Mouse (Mus musculus) limb, embryonic 14.5 days (tissue): ENCODE results near the gene Dhcr24. TPM values are rescaled to one million over a fixed set of nuclear protein-coding genes. Genes with fewer than 3 reads are reported as not detected.

Experiments
- ATAC-seq: fragments of 200-750 bp; cut with Nextera tagmentation; 2 replicates; pipeline ENCODE4 v1.8.0; 2017; ENCODE audit warnings: low read depth, moderate number of reproducible peaks, moderate TSS enrichment; ENCODE audit not compliant: low FRiP score
- DNase-seq: peaks from one replicate; pipeline ENCODE4 v3.0.0-alpha.2; 2015; ENCODE audit warnings: low spot score
- H3K27ac ChIP-seq: fragments of 300-500 bp; sonication (generic); replicated peaks from 2 replicates; pipeline ENCODE4 v1.5.1; 2014; ENCODE audit warnings: low read depth, mild to moderate bottlenecking, low read length, moderate library complexity, mixed read lengths
- H3K27me3 ChIP-seq: fragments of 300-500 bp; sonication (generic); 2 replicates; pipeline ENCODE4 v1.6.1; 2014; ENCODE audit warnings: low read length, mixed read lengths; ENCODE audit not compliant: control insufficient read depth, insufficient read depth
- H3K36me3 ChIP-seq: fragments of 300-500 bp; sonication (generic); 2 replicates; pipeline ENCODE4 v1.6.1; 2014; ENCODE audit warnings: mild to moderate bottlenecking, low read length, moderate library complexity, mixed read lengths; ENCODE audit not compliant: control insufficient read depth, insufficient read depth
- H3K4me1 ChIP-seq: fragments of 300-500 bp; sonication (generic); 2 replicates; pipeline ENCODE4 v1.6.1; 2014; ENCODE audit warnings: antibody characterized with exemption, low read length, mixed read lengths; ENCODE audit not compliant: control insufficient read depth, insufficient read depth
- H3K4me2 ChIP-seq: fragments of 300-500 bp; sonication (generic); replicated peaks from 2 replicates; pipeline ENCODE4 v1.6.1; 2014; ENCODE audit warnings: low read depth, mild to moderate bottlenecking, low read length, moderate library complexity; ENCODE audit not compliant: severe bottlenecking
- H3K4me3 ChIP-seq: fragments of 300-500 bp; sonication (generic); replicated peaks from 2 replicates; pipeline ENCODE4 v1.5.1; 2014; ENCODE audit warnings: low read length
- H3K9ac ChIP-seq: fragments of 300-500 bp; sonication (generic); 2 replicates; pipeline ENCODE4 v1.6.1; 2014; ENCODE audit warnings: mild to moderate bottlenecking, low read depth, low read length, moderate library complexity; ENCODE audit not compliant: severe bottlenecking
- H3K9me3 ChIP-seq: fragments of 300-500 bp; sonication (generic); 2 replicates; pipeline ENCODE4 v1.6.1; 2016; ENCODE audit warnings: low read length; ENCODE audit not compliant: control insufficient read depth
- POLR2A ChIP-seq: fragments of 200-500 bp; IDR thresholded peaks from 2 replicates; pipeline ENCODE4 v1.8.0; 2012; ENCODE audit warnings: inconsistent platforms, mild to moderate bottlenecking, moderate library complexity, borderline replicate concordance; ENCODE audit not compliant: insufficient read depth, insufficient read length; ENCODE audit errors: extremely low read depth
- WGBS: fragments of 180-500 bp; shearing (Covaris S2); extraction: QIAGEN DNeasy Blood & Tissue Kit; methylation state at CpG from one replicate; pipeline ENCODE4 v1.1.7; 2014; 5-methylcytosine and 5-hydroxymethylcytosine counted together
- polyA plus RNA-seq, 2 experiments: library from polyadenylated mRNA; depleted of rRNA in 1 of 2; stranded (reverse) in 1 of 2; unstranded in 1 of 2; fragments of >200 nt; fragmentation: Nextera tagmentation in 1 of 2; extraction: Ambion mirVana in 1 of 2; gene quantifications; 2 replicates each; pipeline versions ENCODE4 v1.2.1 to v1.2.3; 2012 to 2014

The Dhcr24 gene
- polyA plus RNA-seq, 2 experiments = 19.4 to 57.6 TPM

DNA sequence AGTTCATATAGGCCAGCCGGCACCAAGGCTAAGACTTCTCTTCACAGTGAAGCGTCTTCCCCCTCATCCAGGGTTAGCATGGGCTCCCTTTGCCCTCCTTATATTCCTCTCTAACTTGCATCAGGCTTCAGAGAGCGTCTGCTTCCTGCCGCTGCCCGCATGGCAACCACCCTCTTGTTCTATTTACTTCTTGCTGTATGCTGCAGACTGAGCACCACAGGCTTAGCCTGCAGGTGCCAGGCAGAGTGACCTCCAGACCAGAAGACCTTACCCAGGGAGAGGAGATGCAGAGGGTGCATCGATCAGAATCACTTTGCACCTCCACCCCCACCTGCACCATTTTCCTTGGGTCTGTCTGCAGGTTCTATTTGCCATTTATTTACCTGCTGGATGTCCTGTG is 1.2 kb downstream of the Dhcr24 start:
- Histone ChIP-seq H3K27me3 (no peaks in the 10 kb centered on the region), H3K4me3 (peak overlapping the region; percentile 80), H3K4me1 (peaks cover 29% of the 10 kb centered on the region), H3K4me2 (peak overlapping the region; percentile 83), H3K9me3 (no peaks in the 10 kb centered on the region), H3K36me3 (peaks cover 33% of the 10 kb centered on the region), H3K9ac (peak overlapping the region; percentile 58), H3K27ac (no peak overlapping the region)
- no peak for TF ChIP-seq POLR2A
- DNase-seq (no peak), ATAC-seq (no peak)
- 18% methylated on average over 6 of the region's 6 CpGs for WGBS

DNA sequence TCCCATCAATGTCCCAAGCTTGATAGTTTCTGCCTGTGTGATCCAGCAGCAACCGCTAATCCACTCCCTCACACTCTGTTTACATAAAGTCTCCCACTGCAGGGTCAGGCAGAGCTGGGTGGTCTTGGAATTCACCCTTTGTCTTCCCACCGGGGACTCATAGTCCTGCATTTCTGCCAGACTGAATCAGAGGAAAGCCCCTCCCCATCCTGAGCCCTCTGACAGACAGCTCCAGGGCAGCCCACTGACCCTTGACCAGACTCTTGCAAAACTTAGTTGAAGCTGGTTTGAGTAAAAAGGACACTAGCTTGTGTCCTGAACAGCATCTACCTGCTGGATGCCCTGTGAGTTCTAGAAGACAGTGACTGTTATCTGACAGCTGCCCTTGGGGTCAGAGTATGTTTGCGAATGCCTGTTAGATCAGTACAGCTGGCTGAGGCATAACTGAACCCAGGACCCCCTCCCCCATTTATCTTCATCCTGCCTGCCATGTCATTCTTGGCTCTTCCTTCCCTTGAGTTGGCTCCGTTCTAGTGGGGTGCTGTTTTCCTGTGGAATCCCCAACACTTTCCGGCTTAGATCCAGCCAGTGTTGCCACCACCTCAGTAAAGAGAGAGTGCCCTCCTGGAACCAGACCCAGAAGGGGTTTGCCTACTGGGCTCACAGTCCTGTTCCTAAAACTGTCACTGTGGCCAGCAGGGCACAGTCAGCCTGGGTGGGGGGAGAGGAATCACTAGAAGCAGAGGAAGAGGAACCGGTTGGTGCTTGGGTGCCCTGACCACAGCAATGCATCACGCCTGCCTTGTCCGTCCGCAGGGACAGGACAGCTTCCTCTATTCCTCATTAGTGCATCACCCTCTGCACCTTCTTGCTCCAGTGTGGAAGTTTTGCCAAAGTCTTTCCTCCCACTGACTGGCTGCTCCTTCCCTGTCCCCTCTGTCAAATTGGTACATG is 2.3 kb downstream of the Dhcr24 start:
- TF ChIP-seq POLR2A = no peak
- peak overlapping the region; percentile 83 for H3K4me2 ChIP-seq
- ATAC-seq = no peak
- peak overlapping the region; percentile 80 for H3K4me3 ChIP-seq
- peaks cover 40% of the 10 kb centered on the region for H3K36me3 ChIP-seq
- no peaks in the 10 kb centered on the region for H3K27me3 ChIP-seq
- DNase-seq = no peak
- no peak overlapping the region for H3K9ac ChIP-seq
- H3K9me3 ChIP-seq = no peaks in the 10 kb centered on the region
- 64% methylated on average over 9 of the region's 9 CpGs for WGBS
- peaks cover 29% of the 10 kb centered on the region for H3K4me1 ChIP-seq
- no peak overlapping the region for H3K27ac ChIP-seq

DNA sequence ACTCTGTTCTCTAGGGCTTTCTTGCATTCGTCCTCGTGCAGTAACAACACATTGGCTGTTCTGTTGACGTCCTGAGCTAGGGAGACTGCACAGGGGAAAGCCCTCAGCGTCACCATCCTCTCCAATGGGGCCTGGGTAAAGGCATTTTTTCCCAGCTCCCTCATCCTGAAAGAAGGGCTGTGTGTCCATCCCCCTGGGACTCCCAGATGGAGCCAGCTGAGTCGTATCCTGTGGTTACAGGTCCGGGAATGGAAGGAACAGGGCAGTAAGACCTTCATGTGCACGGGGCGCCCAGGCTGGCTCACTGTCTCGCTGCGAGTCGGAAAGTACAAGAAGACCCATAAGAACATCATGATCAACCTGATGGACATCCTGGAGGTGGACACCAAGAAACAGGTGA is 3.3 kb downstream of the Dhcr24 start:
- 90% methylated on average over 11 of the region's 11 CpGs for WGBS
- ATAC-seq (no peak), DNase-seq (no peak)
- no peak overlapping the region for H3K27ac ChIP-seq
- no peak overlapping the region for H3K4me3 ChIP-seq
- TF ChIP-seq POLR2A = no peak
- no peak overlapping the region for H3K9ac ChIP-seq
- no peak overlapping the region for H3K4me2 ChIP-seq
- no peaks in the 10 kb centered on the region for H3K27me3 ChIP-seq
- peaks cover 29% of the 10 kb centered on the region for H3K4me1 ChIP-seq
- H3K9me3 ChIP-seq = no peaks in the 10 kb centered on the region
- H3K36me3 ChIP-seq = peaks cover 42% of the 10 kb centered on the region

DNA sequence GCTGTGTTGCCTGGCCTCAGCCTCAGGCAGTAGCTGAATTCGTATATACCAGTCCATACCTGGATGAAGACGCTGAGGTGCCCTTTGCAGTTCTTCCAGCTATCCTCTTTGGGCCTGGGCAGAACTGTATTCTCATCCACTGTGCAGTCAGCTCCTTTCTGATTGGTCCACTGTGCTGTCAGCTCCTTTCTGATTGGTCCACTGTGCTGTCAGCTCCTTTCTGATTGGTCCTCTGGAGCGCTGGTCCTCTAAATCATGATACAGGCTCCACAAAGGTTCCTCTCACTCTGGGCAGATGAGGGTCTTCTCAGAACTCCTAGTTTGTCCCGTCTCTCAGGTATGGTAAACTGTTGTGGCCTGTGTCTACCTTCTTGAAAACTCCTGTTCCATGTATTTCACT is 8.8 kb downstream of the Dhcr24 start:
- no peak overlapping the region for H3K4me2 ChIP-seq
- 92% methylated on average over 4 of the region's 4 CpGs for WGBS
- H3K9ac ChIP-seq = no peak overlapping the region
- ATAC-seq = 0 out of 2 replicates have a peak, but pooled peaks have one; percentile 30
- H3K27ac ChIP-seq = no peak overlapping the region
- H3K27me3 ChIP-seq = no peaks in the 10 kb centered on the region
- H3K9me3 ChIP-seq = no peaks in the 10 kb centered on the region
- no peak overlapping the region for H3K4me3 ChIP-seq
- no peak for TF ChIP-seq POLR2A
- H3K36me3 ChIP-seq = peaks cover 73% of the 10 kb centered on the region
- H3K4me1 ChIP-seq = no peaks in the 10 kb centered on the region
- DNase-seq = no peak

DNA sequence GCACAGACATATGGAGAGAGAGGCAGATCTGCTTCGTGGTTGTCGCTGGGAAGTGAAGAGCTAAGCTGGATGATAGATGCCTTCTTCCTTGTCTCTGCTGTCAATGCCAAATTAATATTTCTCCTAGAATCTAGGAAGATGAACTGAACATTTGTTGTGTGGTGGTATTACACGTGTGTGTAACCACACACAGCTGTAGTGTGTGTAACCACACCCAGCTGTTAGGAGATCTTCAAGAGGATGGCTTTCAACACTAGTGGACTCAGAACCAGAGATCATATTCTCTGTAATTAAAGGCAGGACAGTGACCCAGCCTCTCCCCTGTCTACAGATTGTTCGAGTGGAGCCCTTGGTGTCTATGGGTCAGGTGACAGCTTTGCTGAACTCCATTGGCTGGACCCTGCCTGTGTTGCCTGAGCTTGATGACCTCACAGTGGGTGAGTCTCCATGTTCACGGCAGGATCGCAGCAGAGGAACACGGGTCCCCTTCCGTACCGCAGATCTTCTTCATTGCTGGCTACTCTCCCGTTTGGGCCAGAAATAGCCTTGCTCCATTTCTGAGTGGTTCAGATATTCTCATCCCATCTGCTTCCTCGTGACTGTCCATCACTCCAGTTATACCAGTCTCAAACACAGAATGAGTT is 10.4 kb downstream of the Dhcr24 start:
- Histone ChIP-seq H3K27me3 (no peaks in the 10 kb centered on the region), H3K4me1 (no peaks in the 10 kb centered on the region), H3K27ac (no peak overlapping the region), H3K9ac (no peak overlapping the region), H3K4me3 (no peak overlapping the region), H3K4me2 (no peak overlapping the region), H3K36me3 (peaks cover 72% of the 10 kb centered on the region), H3K9me3 (no peaks in the 10 kb centered on the region)
- TF ChIP-seq POLR2A = no peak
- ATAC-seq (no peak), DNase-seq (no peak)
- 87% methylated on average over 11 of the region's 11 CpGs for WGBS
